Mouse (Mus musculus): ENCODE results near the gene Cep97. TPM values are rescaled to one million over a fixed set of nuclear protein-coding genes. Genes with fewer than 3 reads are reported as not detected.
"Not testable (repeated sequence)": the region's sequence is repeated elsewhere in the genome, so short reads cannot be mapped to it uniquely, and the experiment has no call there.

Gene Cep97
- polyA plus RNA-seq, 1 experiment from 2014 or later = 52.7 TPM

- peak; percentile 30 for DNase-seq (ENCODE audit: low spot score)
These were observed 43.3 kb downstream of the Cep97 start for GRCm38 (mm10) chr16:55891346-55891745.

GRCm38 (mm10) chr16:55890346-55891136 is 44.1 kb downstream of the Cep97 start:
- no peak for DNase-seq (ENCODE audit: low spot score)

- DNase-seq (ENCODE audit: low spot score) = no peak
These were observed 45.2 kb downstream of the Cep97 start for GRCm38 (mm10) chr16:55889451-55889850.

- DNase-seq (ENCODE audit: low spot score) = no peak
These were observed 46.1 kb downstream of the Cep97 start for GRCm38 (mm10) chr16:55888584-55888960.

- peak; percentile 74 for DNase-seq (ENCODE audit: low spot score)
These were observed 46.7 kb downstream of the Cep97 start for GRCm38 (mm10) chr16:55887814-55888583.

GRCm38 (mm10) chr16:55884246-55884645 is 50.4 kb downstream of the Cep97 start:
- no peak for DNase-seq (ENCODE audit: low spot score)

- DNase-seq (ENCODE audit: low spot score) = no peak
These were observed 58.6 kb downstream of the Cep97 start for GRCm38 (mm10) chr16:55876025-55876424.

- DNase-seq (ENCODE audit: low spot score) = no peak
These were observed 70.8 kb downstream of the Cep97 start for GRCm38 (mm10) chr16:55863832-55864231.

- DNase-seq (ENCODE audit: low spot score) = peak; percentile 80
These were observed 71.4 kb downstream of the Cep97 start for GRCm38 (mm10) chr16:55863149-55863815.

GRCm38 (mm10) chr16:55861104-55861503 is 73.6 kb downstream of the Cep97 start:
- no peak for DNase-seq (ENCODE audit: low spot score)

GRCm38 (mm10) chr16:55859421-55859820 is 75.2 kb downstream of the Cep97 start:
- not testable (repeated sequence) for DNase-seq (ENCODE audit: low spot score)

- DNase-seq (ENCODE audit: low spot score) = peak; percentile 80
These were observed 76.2 kb downstream of the Cep97 start for GRCm38 (mm10) chr16:55858465-55858864.

- DNase-seq (ENCODE audit: low spot score) = peak; percentile 85
These were observed 81.5 kb downstream of the Cep97 start for GRCm38 (mm10) chr16:55852943-55853727.

GRCm38 (mm10) chr16:55852515-55852914 is 82.1 kb downstream of the Cep97 start:
- DNase-seq (ENCODE audit: low spot score) = no peak

- DNase-seq (ENCODE audit: low spot score) = no peak
These were observed 84.2 kb downstream of the Cep97 start for GRCm38 (mm10) chr16:55850485-55850884.

Other genes starting within 250 kb of the Cep97 start
- 6.0 and 6.3 TPM in 2 replicates for gene Nfkbiz, start 96.0 kb downstream of the Cep97 start, polyA plus RNA-seq (2015; fragmentation: Nextera tagmentation; extraction: Ambion mirVana)
- 1.8 and 2.2 TPM in 2 replicates for gene Nxpe3, start 39.6 kb downstream of the Cep97 start, polyA plus RNA-seq (2015; fragmentation: Nextera tagmentation; extraction: Ambion mirVana)
- gene Rpl24, start 31.4 kb upstream of the Cep97 start, polyA plus RNA-seq (2015; fragmentation: Nextera tagmentation; extraction: Ambion mirVana) = 1,051 and 1,112 TPM in 2 replicates
- gene Zbtb11, start 39.0 kb upstream of the Cep97 start, polyA plus RNA-seq (2015; fragmentation: Nextera tagmentation; extraction: Ambion mirVana) = 15.6 and 20.2 TPM in 2 replicates
- gene Pcnp, start 94.9 kb upstream of the Cep97 start, polyA plus RNA-seq (2015; fragmentation: Nextera tagmentation; extraction: Ambion mirVana) = 159 and 168 TPM in 2 replicates
- 40.1 and 41.0 TPM in 2 replicates for gene Trmt10c, start 103.0 kb upstream of the Cep97 start, polyA plus RNA-seq (2015; fragmentation: Nextera tagmentation; extraction: Ambion mirVana)
- 43.5 and 50.0 TPM in 2 replicates for gene Senp7, start 113.5 kb upstream of the Cep97 start, polyA plus RNA-seq (2015; fragmentation: Nextera tagmentation; extraction: Ambion mirVana)